Mouse (Mus musculus) kidney, adult 2 months (tissue): ENCODE data around the gene Hist1h2bb. TPM values are rescaled to one million over a fixed set of nuclear protein-coding genes. Genes with fewer than 3 reads are reported as not detected.
"Not testable (repeated sequence)": the region's sequence is repeated elsewhere in the genome, so short reads cannot be mapped to it uniquely, and the experiment has no call there.

Experiments
- DNase-seq: peaks from one replicate; pipeline ENCODE4 v3.0.0; 2021
- H3K27ac ChIP-seq: fragments of 200-500 bp; 2 replicates; pipeline ENCODE4 v1.5.1; 2012; ENCODE audit warnings: low read depth, low read length, control low read depth, inconsistent platforms; ENCODE audit not compliant: insufficient read depth
- H3K27me3 ChIP-seq: fragments of 200-500 bp; replicated peaks from 2 replicates; pipeline ENCODE4 v1.6.1; 2012; ENCODE audit warnings: mild to moderate bottlenecking, moderate library complexity, low read length, inconsistent platforms; ENCODE audit not compliant: control insufficient read depth, insufficient read depth
- H3K36me3 ChIP-seq: fragments of 200-500 bp; 2 replicates; pipeline ENCODE4 v1.6.1; 2012; ENCODE audit warnings: mild to moderate bottlenecking, moderate library complexity, low read length, inconsistent platforms; ENCODE audit not compliant: control insufficient read depth, insufficient read depth
- H3K4me1 ChIP-seq: fragments of 200-500 bp; 2 replicates; pipeline ENCODE4 v1.6.1; 2011; ENCODE audit warnings: low read length; ENCODE audit not compliant: control insufficient read depth, insufficient read depth
- H3K4me3 ChIP-seq: fragments of 200-500 bp; 2 replicates; pipeline ENCODE4 v1.5.1; 2011; ENCODE audit warnings: mild to moderate bottlenecking, low read depth, low read length, control low read depth; ENCODE audit not compliant: insufficient read depth
- CTCF ChIP-seq: fragments of 200-500 bp; conservative IDR thresholded peaks from 2 replicates; pipeline ENCODE4 v1.5.1; 2011; ENCODE audit warnings: low read depth, mild to moderate bottlenecking, control low read depth, low read length, moderate library complexity, mixed read lengths; ENCODE audit not compliant: insufficient read depth, insufficient read length
- POLR2A ChIP-seq: fragments of 200-500 bp; IDR thresholded peaks from one replicate; pipeline ENCODE4 v1.6.1; 2011; ENCODE audit warnings: low read depth, low read length, control low read depth
- WGBS: fragments of 180-500 bp; shearing (Covaris S2); methylation state at CpG from one replicate; pipeline ENCODE4 v1.1.7; 2018; 5-methylcytosine and 5-hydroxymethylcytosine counted together
- polyA plus RNA-seq: library from polyadenylated mRNA; depleted of rRNA; stranded (reverse); fragments of >200 nt; gene quantifications from 2 replicates; pipeline ENCODE4 v1.2.3, GENCODE M21; 2012

Gene Hist1h2bb
- polyA plus RNA-seq, 1 experiment: 2.0 TPM

GRCm38 (mm10) chr13:23757921-23758320, 11.4 kb downstream of the Hist1h2bb start:
- H3K4me1 ChIP-seq: peaks cover 8% of the 10 kb centered on the region; the same call in 1 of the 2 replicates
- no peak for DNase-seq
- TF ChIP-seq CTCF: no peak
- TF ChIP-seq POLR2A: no peak
- no peak overlapping the region for H3K4me3 ChIP-seq
- no peaks in the 10 kb centered on the region for H3K27me3 ChIP-seq
- no peak overlapping the region for H3K27ac ChIP-seq
- H3K36me3 ChIP-seq: no peaks in the 10 kb centered on the region
- 38% methylated on average over 3 of the region's 3 CpGs for WGBS

DNA sequence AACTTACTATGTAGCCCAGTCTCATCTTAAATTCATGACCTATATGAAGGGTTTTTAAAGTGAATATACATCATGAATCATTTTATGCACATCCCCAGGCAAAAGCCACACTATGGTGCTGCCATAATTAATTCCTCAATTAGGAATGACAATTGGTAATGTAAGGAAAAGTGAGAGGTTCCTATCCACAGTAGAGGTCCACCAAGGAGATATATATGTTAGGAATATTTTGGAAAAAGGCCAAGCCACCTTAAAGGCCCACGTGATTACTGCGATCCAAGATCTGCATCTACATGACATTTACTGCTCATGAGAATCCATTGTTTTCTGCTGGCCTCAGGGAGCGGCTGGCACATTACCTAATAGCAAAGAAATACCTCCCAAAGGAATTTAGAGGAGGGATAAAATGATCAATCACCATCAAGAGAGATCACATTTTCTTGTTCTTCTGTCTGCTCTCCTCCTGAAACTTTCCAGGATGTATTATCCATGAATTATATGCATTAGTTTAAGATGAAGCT, 12.8 kb downstream of the Hist1h2bb start:
- TF ChIP-seq CTCF: no peak
- no peak for TF ChIP-seq POLR2A
- WGBS: 79% methylated on average over 3 of the region's 3 CpGs
- H3K27me3 ChIP-seq: no peaks in the 10 kb centered on the region

GRCm38 (mm10) chr13:23759916-23760239, 13.3 kb downstream of the Hist1h2bb start:
- no peak for DNase-seq
- TF ChIP-seq CTCF (no peak), POLR2A (no peak)
- 65% methylated on average over 1 of the region's 1 CpGs for WGBS
- H3K36me3 ChIP-seq: no peaks in the 10 kb centered on the region
- peaks cover 12% of the 10 kb centered on the region; the same call in 1 of the 2 replicates for H3K4me1 ChIP-seq
- no peaks in the 10 kb centered on the region for H3K27me3 ChIP-seq
- no peak overlapping the region for H3K27ac ChIP-seq
- H3K4me3 ChIP-seq: no peak overlapping the region

More for the DNA sequence above, 12.8 kb downstream of the Hist1h2bb start:
- DNase-seq: no peak
- no peaks in the 10 kb centered on the region for H3K36me3 ChIP-seq
- H3K4me1 ChIP-seq: peaks cover 12% of the 10 kb centered on the region; the same call in 1 of the 2 replicates
- H3K4me3 ChIP-seq: no peak overlapping the region
- H3K27ac ChIP-seq: no peak overlapping the region

DNA sequence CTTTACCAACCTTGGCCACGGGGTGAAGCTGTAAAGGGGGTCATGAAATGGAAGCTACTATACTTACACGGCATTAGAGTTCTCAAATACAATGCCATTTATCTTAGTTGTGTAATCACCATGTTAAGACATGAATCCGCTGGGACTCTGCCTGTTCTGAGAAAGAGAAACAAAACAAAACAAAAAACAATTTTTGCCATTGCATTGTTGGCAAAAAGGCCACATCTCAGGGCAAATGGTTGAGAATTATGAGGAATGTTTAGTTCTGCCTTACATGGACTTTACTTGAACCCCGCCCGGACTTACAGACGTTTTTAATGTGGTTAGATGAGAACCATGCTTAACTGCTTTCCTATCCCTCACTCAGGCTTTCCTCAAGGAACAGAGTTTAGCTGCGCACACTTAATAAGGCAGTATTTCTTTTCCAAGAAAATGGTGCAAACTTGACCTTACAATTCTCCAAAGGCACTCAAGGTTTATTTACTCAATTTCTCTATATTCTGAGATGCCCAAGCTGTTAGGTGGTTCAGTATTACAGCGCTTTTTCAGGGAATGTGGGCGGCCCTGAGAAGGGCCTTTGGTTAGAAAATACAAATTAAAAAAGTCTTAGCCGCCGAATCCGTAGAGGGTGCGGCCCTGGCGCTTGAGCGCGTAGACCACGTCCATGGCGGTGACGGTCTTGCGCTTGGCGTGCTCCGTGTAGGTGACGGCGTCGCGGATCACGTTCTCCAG, 13.9 kb downstream of the Hist1h2bb start:
- Histone ChIP-seq H3K27ac (no peak overlapping the region; the same call in 1 of the 2 replicates), H3K4me1 (peaks cover 12% of the 10 kb centered on the region; the same call in 1 of the 2 replicates), H3K27me3 (no peaks in the 10 kb centered on the region), H3K4me3 (peak overlapping the region; percentile 71), H3K36me3 (no peaks in the 10 kb centered on the region)
- WGBS: 4% methylated on average over 25 of the region's 27 CpGs
- DNase-seq: no peak
- TF ChIP-seq POLR2A (no peak), CTCF (no peak)

- under 1% methylated on average over 68 of the region's 72 CpGs for WGBS
- TF ChIP-seq CTCF: no peak
- TF ChIP-seq POLR2A: peak; percentile 68
- peaks cover 12% of the 10 kb centered on the region; the same call in 1 of the 2 replicates for H3K4me1 ChIP-seq
- peak within 1 kb of the TSS; percentile 71 for H3K4me3 ChIP-seq
- no peaks in the 10 kb centered on the region for H3K36me3 ChIP-seq
- peak within 1 kb of the TSS; percentile 39; the same call in 1 of the 2 replicates for H3K27ac ChIP-seq
- DNase-seq: peak; percentile 99
- no peaks in the 10 kb centered on the region for H3K27me3 ChIP-seq
Measured at GRCm38 (mm10) chr13:23760972-23761864, 14.7 kb downstream of the Hist1h2bb start, which contains the start of gene Hist1h4a. TSS of gene Hist1h4a (minus strand) at chr13:23761230.

DNA sequence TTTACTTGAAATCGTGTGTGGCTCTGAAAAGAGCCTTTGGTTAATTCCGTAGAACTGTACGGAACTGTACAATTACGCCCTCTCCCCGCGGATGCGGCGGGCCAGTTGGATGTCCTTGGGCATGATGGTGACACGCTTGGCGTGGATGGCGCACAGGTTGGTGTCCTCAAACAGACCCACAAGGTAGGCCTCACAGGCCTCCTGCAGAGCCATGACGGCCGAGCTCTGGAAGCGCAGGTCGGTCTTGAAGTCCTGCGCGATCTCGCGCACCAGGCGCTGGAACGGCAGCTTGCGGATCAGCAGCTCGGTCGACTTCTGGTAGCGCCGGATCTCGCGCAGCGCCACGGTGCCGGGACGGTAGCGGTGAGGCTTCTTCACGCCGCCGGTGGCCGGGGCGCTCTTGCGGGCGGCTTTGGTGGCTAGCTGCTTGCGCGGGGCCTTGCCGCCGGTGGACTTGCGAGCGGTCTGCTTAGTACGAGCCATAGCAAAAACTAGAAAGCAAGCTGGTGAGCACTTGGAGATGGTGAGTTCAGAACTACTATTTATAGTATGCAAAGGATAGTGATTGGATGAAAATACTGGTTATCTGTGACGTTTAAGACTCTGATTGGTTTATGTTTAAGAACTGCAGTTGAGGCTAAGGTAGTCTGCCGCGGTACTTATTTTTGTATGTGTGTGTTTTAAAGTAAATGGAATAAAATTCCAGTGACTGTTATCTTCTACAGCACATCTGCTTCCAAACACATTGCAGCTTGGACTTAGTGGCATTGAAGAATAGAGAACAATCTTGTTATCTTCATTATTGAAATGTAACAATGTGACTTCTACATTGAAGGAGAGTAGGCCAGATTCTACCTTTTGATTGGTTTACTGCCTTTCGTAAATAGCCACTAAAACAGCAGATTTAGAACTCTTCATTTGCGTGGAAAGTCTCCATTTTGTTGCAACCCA, 15.6 kb downstream of the Hist1h2bb start, which contains the start of gene Hist1h3a:
Hist1h3a (minus strand) TSS at position 516 of the 951 bp plus-strand sequence.
- H3K27me3 ChIP-seq, H3K36me3 ChIP-seq: not testable (repeated sequence)
- peak; percentile 84 for DNase-seq
- peak within 1 kb of the TSS; percentile 46; the same call in 1 of the 2 replicates for H3K27ac ChIP-seq
- WGBS: 1% methylated on average over 30 of the region's 52 CpGs
- peaks cover 11% of the 10 kb centered on the region; the same call in 1 of the 2 replicates for H3K4me1 ChIP-seq
- peak within 1 kb of the TSS; percentile 53 for H3K4me3 ChIP-seq
